Mouse (Mus musculus) myocyte (in vitro differentiated cells): ENCODE results near the gene Zfp652. TPM values are rescaled to one million over a fixed set of nuclear protein-coding genes. Genes with fewer than 3 reads are reported as not detected.

Experiments used
- H3K27me3 ChIP-seq: one replicate; pipeline ENCODE4 v1.6.1; 2011; ENCODE audit not compliant: control insufficient read depth, insufficient read depth, insufficient read length
- H3K36me3 ChIP-seq: one replicate; pipeline ENCODE4 v1.6.1; 2011; ENCODE audit not compliant: control insufficient read depth, insufficient read depth
- H3K4me2 ChIP-seq: one replicate; pipeline ENCODE4 v1.6.1; 2011; ENCODE audit warnings: low read depth, control low read depth
- H3K4me3 ChIP-seq: one replicate; pipeline ENCODE4 v1.5.1; 2011; ENCODE audit warnings: mild to moderate bottlenecking, control low read depth, moderate library complexity
- H3K79me2 ChIP-seq: one replicate; pipeline ENCODE4 v1.6.1; 2011; ENCODE audit not compliant: control insufficient read depth, insufficient read depth
- H3ac ChIP-seq: one replicate; pipeline ENCODE4 v1.6.1; 2011; ENCODE audit not compliant: control insufficient read depth, insufficient read length
- CEBPB ChIP-seq: IDR thresholded peaks from 2 replicates; pipeline ENCODE4 v1.6.1; 2011; ENCODE audit warnings: mild to moderate bottlenecking, moderate library complexity; ENCODE audit not compliant: poor library complexity, insufficient read depth, severe bottlenecking
- E2F4 ChIP-seq: IDR thresholded peaks from one replicate; pipeline ENCODE4 v1.6.1; 2011; ENCODE audit warnings: mild to moderate bottlenecking, control low read depth, moderate library complexity; ENCODE audit not compliant: insufficient read depth
- MAX ChIP-seq: IDR thresholded peaks from one replicate; pipeline ENCODE4 v1.6.1; 2011; ENCODE audit warnings: low read depth, mild to moderate bottlenecking, control low read depth
- MYOD1 ChIP-seq, 3 experiments: IDR thresholded peaks; one replicate each; pipeline ENCODE4 v1.6.1; 2011; ENCODE audit warnings: control low read depth in 2 of 3, low read depth in 2 of 3, mild to moderate bottlenecking in 2 of 3, moderate library complexity in 1 of 3; ENCODE audit not compliant: insufficient read length in 2 of 3, control insufficient read depth in 1 of 3
- MYOG ChIP-seq, 3 experiments: IDR thresholded peaks; one replicate each; pipeline ENCODE4 v1.6.1; 2011; ENCODE audit warnings: control low read depth in 2 of 3, low read depth in 2 of 3, mild to moderate bottlenecking in 2 of 3; ENCODE audit not compliant: insufficient read length in 2 of 3, control insufficient read depth in 1 of 3, insufficient read depth in 1 of 3
- POLR2A ChIP-seq: IDR thresholded peaks from one replicate; pipeline ENCODE4 v1.6.1; 2011; ENCODE audit warnings: low read depth, mild to moderate bottlenecking, control low read depth, moderate library complexity; ENCODE audit not compliant: insufficient read length
- POLR2AphosphoS2 ChIP-seq: IDR thresholded peaks from one replicate; pipeline ENCODE4 v1.6.1; 2011; ENCODE audit warnings: low read depth, control low read depth; ENCODE audit not compliant: insufficient read length
- REST ChIP-seq: IDR thresholded peaks from one replicate; pipeline ENCODE4 v1.6.1; 2011; ENCODE audit warnings: mild to moderate bottlenecking, control low read depth, moderate library complexity; ENCODE audit not compliant: insufficient read depth, insufficient read length
- SRF ChIP-seq: IDR thresholded peaks from one replicate; pipeline ENCODE4 v1.6.1; 2011; ENCODE audit warnings: low read depth; ENCODE audit not compliant: control insufficient read depth, insufficient read length
- TCF12 ChIP-seq: IDR thresholded peaks from one replicate; pipeline ENCODE4 v1.6.1; 2011; ENCODE audit warnings: mild to moderate bottlenecking, control low read depth; ENCODE audit not compliant: poor library complexity, insufficient read depth, severe bottlenecking
- TCF3 ChIP-seq: IDR thresholded peaks from one replicate; pipeline ENCODE4 v1.6.1; 2011; ENCODE audit warnings: low read depth, control low read depth; ENCODE audit not compliant: insufficient read length
- USF1 ChIP-seq: IDR thresholded peaks from one replicate; pipeline ENCODE4 v1.6.1; 2011; ENCODE audit warnings: low read depth, mild to moderate bottlenecking, control low read depth, moderate library complexity
- polyA plus RNA-seq: library from polyadenylated mRNA; unstranded; fragments of >200 nt; fragmentation: generic; extraction: Trizol; gene quantifications from one replicate; pipeline ENCODE4 v1.2.1, GENCODE M21; 2012; ENCODE audit warnings: missing spikeins

Gene Zfp652
- polyA plus RNA-seq, 1 experiment: 6.4 TPM

DNA sequence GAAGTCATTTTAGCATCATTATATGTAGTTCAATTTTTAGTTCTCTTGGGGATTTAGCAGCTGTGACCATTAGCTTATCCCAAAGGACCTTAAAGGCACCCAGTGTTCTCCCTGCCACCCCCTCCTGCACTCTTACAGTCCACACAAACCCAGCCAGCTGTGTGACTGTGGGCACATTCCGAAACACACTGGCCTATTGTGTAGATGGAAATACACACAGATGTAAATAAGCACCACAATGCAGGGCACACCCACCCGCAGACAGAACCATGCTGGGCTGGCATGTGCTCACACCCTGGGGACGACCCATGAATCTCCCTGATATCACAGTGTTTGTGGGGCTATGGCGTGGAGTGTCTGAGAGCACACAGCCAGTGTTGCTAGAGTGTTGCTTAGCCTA lies 99.8 kb downstream of the Zfp652 start:
- Histone ChIP-seq H3K27me3 (no peaks in the 10 kb centered on the region), H3K4me2 (no peak overlapping the region), H3K36me3 (no peaks in the 10 kb centered on the region), H3K79me2 (no peaks in the 10 kb centered on the region), H3K4me3 (no peak overlapping the region), H3ac (no peak overlapping the region)
- no peak for TF ChIP-seq POLR2A
- no peak for TF ChIP-seq REST
- TF ChIP-seq CEBPB: no peak
- no peak for TF ChIP-seq SRF
- TF ChIP-seq TCF12: no peak
- TF ChIP-seq TCF3: no peak
- TF ChIP-seq POLR2AphosphoS2: no peak
- TF ChIP-seq MYOD1 (IDR thresholded peaks at IDR 0.05; ENCODE audit: control insufficient read depth in 1 of 3, insufficient read length in 2 of 3, low read depth in 2 of 3): no peak
- no peak for TF ChIP-seq MAX
- no peak for TF ChIP-seq MYOG (IDR thresholded peaks at IDR 0.05; ENCODE audit: control insufficient read depth in 1 of 3, insufficient read depth in 1 of 3, insufficient read length in 2 of 3, low read depth in 2 of 3)
- TF ChIP-seq USF1: no peak
- TF ChIP-seq E2F4: no peak

GRCm38 (mm10) chr11:95814101-95814500 lies 101.6 kb downstream of the Zfp652 start:
- H3K36me3 ChIP-seq: no peaks in the 10 kb centered on the region
- H3K4me2 ChIP-seq: no peak overlapping the region

GRCm38 (mm10) chr11:95814857-95815256 lies 102.4 kb downstream of the Zfp652 start:
- Histone ChIP-seq H3K4me3 (no peak overlapping the region), H3K79me2 (no peaks in the 10 kb centered on the region), H3ac (no peak overlapping the region), H3K4me2 (no peak overlapping the region), H3K36me3 (no peaks in the 10 kb centered on the region), H3K27me3 (no peaks in the 10 kb centered on the region)
- TF ChIP-seq TCF3: no peak
- TF ChIP-seq TCF12: no peak
- no peak for TF ChIP-seq POLR2AphosphoS2
- TF ChIP-seq MYOG (IDR thresholded peaks at IDR 0.05; ENCODE audit: control insufficient read depth in 1 of 3, insufficient read depth in 1 of 3, insufficient read length in 2 of 3, low read depth in 2 of 3): no peak
- TF ChIP-seq E2F4: no peak
- no peak for TF ChIP-seq POLR2A
- TF ChIP-seq MYOD1 (IDR thresholded peaks at IDR 0.05; ENCODE audit: control insufficient read depth in 1 of 3, insufficient read length in 2 of 3, low read depth in 2 of 3): no peak
- TF ChIP-seq MAX: no peak
- no peak for TF ChIP-seq USF1
- TF ChIP-seq CEBPB: no peak
- TF ChIP-seq SRF: no peak
- no peak for TF ChIP-seq REST

More at GRCm38 (mm10) chr11:95814101-95814500, 101.6 kb downstream of the Zfp652 start:
- Histone ChIP-seq H3K79me2 (no peaks in the 10 kb centered on the region), H3K4me3 (no peak overlapping the region), H3ac (no peak overlapping the region), H3K27me3 (no peaks in the 10 kb centered on the region)
- no peak for TF ChIP-seq MYOG (IDR thresholded peaks at IDR 0.05; ENCODE audit: control insufficient read depth in 1 of 3, insufficient read depth in 1 of 3, insufficient read length in 2 of 3, low read depth in 2 of 3)
- no peak for TF ChIP-seq CEBPB
- no peak for TF ChIP-seq SRF
- no peak for TF ChIP-seq MYOD1 (IDR thresholded peaks at IDR 0.05; ENCODE audit: control insufficient read depth in 1 of 3, insufficient read length in 2 of 3, low read depth in 2 of 3)

GRCm38 (mm10) chr11:95815412-95815811 lies 102.9 kb downstream of the Zfp652 start:
- no peaks in the 10 kb centered on the region for H3K27me3 ChIP-seq
- H3K4me2 ChIP-seq: no peak overlapping the region
- TF ChIP-seq TCF12 (no peak), POLR2A (no peak), REST (no peak)
- no peaks in the 10 kb centered on the region for H3K36me3 ChIP-seq
- no peak overlapping the region for H3ac ChIP-seq
- no peak overlapping the region for H3K4me3 ChIP-seq
- H3K79me2 ChIP-seq: no peaks in the 10 kb centered on the region

DNA sequence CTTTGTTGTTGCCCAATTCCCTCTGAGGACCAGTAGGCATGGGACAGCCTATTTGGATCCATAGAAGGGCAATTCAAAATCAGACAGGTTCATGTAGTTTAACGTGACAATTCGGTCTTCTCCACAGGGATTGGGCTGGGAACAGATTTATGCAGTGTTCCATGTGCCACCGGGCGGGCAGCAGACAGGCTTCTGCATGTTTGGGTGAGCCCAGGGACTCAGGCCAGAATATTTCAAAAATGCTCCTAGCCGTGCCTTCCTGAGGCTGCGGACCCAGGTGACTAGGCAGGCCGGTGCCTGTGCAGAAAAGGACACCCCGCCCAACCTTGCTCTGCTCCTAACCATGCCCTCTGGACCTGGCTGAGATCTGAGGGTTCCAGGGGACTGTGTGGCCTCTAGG lies 106.7 kb downstream of the Zfp652 start:
- H3K36me3 ChIP-seq: no peaks in the 10 kb centered on the region
- no peaks in the 10 kb centered on the region for H3K27me3 ChIP-seq
- no peaks in the 10 kb centered on the region for H3K79me2 ChIP-seq
- H3ac ChIP-seq: no peak overlapping the region
- H3K4me3 ChIP-seq: no peak overlapping the region
- H3K4me2 ChIP-seq: no peak overlapping the region
- no peak for TF ChIP-seq MYOG (IDR thresholded peaks at IDR 0.05; ENCODE audit: control insufficient read depth in 1 of 3, insufficient read depth in 1 of 3, insufficient read length in 2 of 3, low read depth in 2 of 3)

GRCm38 (mm10) chr11:95821511-95821910 lies 109.0 kb downstream of the Zfp652 start:
- Histone ChIP-seq H3K4me3 (no peak overlapping the region), H3ac (no peak overlapping the region), H3K79me2 (no peaks in the 10 kb centered on the region), H3K4me2 (no peak overlapping the region), H3K36me3 (no peaks in the 10 kb centered on the region), H3K27me3 (no peaks in the 10 kb centered on the region)
- TF ChIP-seq POLR2AphosphoS2 (no peak), MYOD1 (IDR thresholded peaks at IDR 0.05; ENCODE audit: control insufficient read depth in 1 of 3, insufficient read length in 2 of 3, low read depth in 2 of 3) (no peak)
